Mouse (Mus musculus) liver, embryonic 14.5 days (tissue): ENCODE measurements around the gene Itga2. TPM values are rescaled to one million over a fixed set of nuclear protein-coding genes. Genes with fewer than 3 reads are reported as not detected.

ENCODE experiments used
- ATAC-seq: fragments of 200-750 bp; cut with Nextera tagmentation; 2 replicates; pipeline ENCODE4 v1.8.0; 2017; ENCODE audit warnings: moderate number of reproducible peaks, mild to moderate bottlenecking, moderate library complexity; ENCODE audit not compliant: insufficient read depth
- DNase-seq, 3 experiments: peaks; one replicate each; pipeline ENCODE4 v3.0.0-alpha.2; 2012 to 2013; ENCODE audit warnings: low read depth in 3 of 3, low spot score in 3 of 3
- H3K27ac ChIP-seq: fragments of 300-500 bp; sonication (generic); 2 replicates; pipeline ENCODE4 v1.5.1; 2014; ENCODE audit warnings: moderate library complexity, mild to moderate bottlenecking, control low read depth, inconsistent platforms
- H3K27me3 ChIP-seq: fragments of 300-500 bp; sonication (generic); 2 replicates; pipeline ENCODE4 v1.6.1; 2014; ENCODE audit warnings: mild to moderate bottlenecking, low read length, moderate library complexity; ENCODE audit not compliant: control insufficient read depth, insufficient read depth
- H3K36me3 ChIP-seq: fragments of 300-500 bp; sonication (generic); replicated peaks from 2 replicates; pipeline ENCODE4 v1.6.1; 2014; ENCODE audit warnings: low read depth; ENCODE audit not compliant: control insufficient read depth, insufficient read depth
- H3K4me1 ChIP-seq, 2 experiments: fragments of 200-500 bp in 1 of 2; fragments of 300-500 bp in 1 of 2; sonication (generic) in 1 of 2; replicated peaks; 2 replicates each; pipeline ENCODE4 v1.6.1; 2012 to 2014; ENCODE audit warnings: antibody characterized with exemption in 1 of 2, inconsistent platforms in 1 of 2, low read length in 1 of 2; ENCODE audit not compliant: control insufficient read depth in 2 of 2, insufficient read depth in 2 of 2
- H3K4me2 ChIP-seq: fragments of 300-500 bp; sonication (generic); 2 replicates; pipeline ENCODE4 v1.6.1; 2014; ENCODE audit warnings: low read depth, mild to moderate bottlenecking, control low read depth, moderate library complexity
- H3K4me3 ChIP-seq, 2 experiments: fragments of 200-500 bp in 1 of 2; fragments of 300-500 bp in 1 of 2; sonication (generic) in 1 of 2; 2 replicates each; pipeline ENCODE4 v1.5.1; 2012 to 2014; ENCODE audit warnings: low read depth in 2 of 2, low read length in 2 of 2, mild to moderate bottlenecking in 2 of 2, control low read depth in 1 of 2, inconsistent platforms in 1 of 2, moderate library complexity in 1 of 2; ENCODE audit not compliant: insufficient read depth in 1 of 2
- H3K9ac ChIP-seq: fragments of 300-500 bp; sonication (generic); replicated peaks from 2 replicates; pipeline ENCODE4 v1.6.1; 2014; ENCODE audit warnings: mild to moderate bottlenecking, control low read depth, moderate library complexity
- H3K9me3 ChIP-seq: fragments of 300-500 bp; sonication (generic); 2 replicates; pipeline ENCODE4 v1.6.1; 2016; ENCODE audit warnings: low read length, mixed read lengths; ENCODE audit not compliant: control insufficient read depth
- CTCF ChIP-seq: IDR thresholded peaks from 2 replicates; pipeline ENCODE4 v1.5.1; 2016; ENCODE audit warnings: antibody characterized with exemption, low read depth, control low read depth
- EP300 ChIP-seq: IDR thresholded peaks from 2 replicates; pipeline ENCODE4 v1.6.1; 2016; ENCODE audit warnings: antibody characterized with exemption, low read depth
- WGBS: fragments of 180-500 bp; shearing (Covaris S2); extraction: QIAGEN DNeasy Blood & Tissue Kit; methylation state at CpG from one replicate; pipeline ENCODE4 v1.1.7; 2014; ENCODE audit not compliant: insufficient replicate concordance; 5-methylcytosine and 5-hydroxymethylcytosine counted together
- polyA plus RNA-seq, 2 experiments: library from polyadenylated mRNA; depleted of rRNA in 1 of 2; stranded (reverse) in 1 of 2; unstranded in 1 of 2; fragments of >200 nt; fragmentation: Nextera tagmentation in 1 of 2; extraction: Ambion mirVana in 1 of 2; gene quantifications; 2 replicates each; pipeline versions ENCODE4 v1.2.1 to v1.2.3; 2012 to 2014

The Itga2 gene
- polyA plus RNA-seq, 2 experiments = 0.47 to 0.72 TPM

DNA sequence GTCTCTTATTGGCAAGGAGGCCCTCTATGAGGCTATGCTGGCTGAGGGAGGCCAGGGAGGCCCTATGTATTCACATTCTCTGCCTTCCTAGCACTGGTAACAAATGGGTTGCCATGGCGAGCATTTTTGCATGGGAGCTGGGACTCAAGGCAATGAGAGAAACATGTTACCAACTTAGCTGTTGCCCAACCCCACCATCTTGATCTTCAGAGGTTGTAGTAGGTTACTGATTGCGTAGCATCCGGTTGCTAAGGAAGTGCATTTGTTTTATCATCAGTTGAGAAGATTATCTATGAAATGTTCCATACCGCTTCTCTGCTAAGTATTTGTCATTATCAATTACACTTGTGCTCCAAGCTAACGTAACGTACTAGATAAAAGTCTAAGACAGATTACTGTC, 44.2 kb downstream of the Itga2 start:
- ATAC-seq (no peak), DNase-seq (no peak)
- 68% methylated on average over 6 of the region's 6 CpGs for WGBS
- Histone ChIP-seq H3K4me1 (peaks cover 0 to 2% of the 10 kb centered on the region in 2 experiments; a peak in 1 of 4 replicates), H3K27me3 (no peaks in the 10 kb centered on the region), H3K4me3 (no peak overlapping the region), H3K27ac (no peak overlapping the region), H3K36me3 (no peaks in the 10 kb centered on the region), H3K4me2 (no peak overlapping the region), H3K9ac (no peak overlapping the region), H3K9me3 (no peaks in the 10 kb centered on the region)
- no peak for TF ChIP-seq EP300
- TF ChIP-seq CTCF = no peak

DNA sequence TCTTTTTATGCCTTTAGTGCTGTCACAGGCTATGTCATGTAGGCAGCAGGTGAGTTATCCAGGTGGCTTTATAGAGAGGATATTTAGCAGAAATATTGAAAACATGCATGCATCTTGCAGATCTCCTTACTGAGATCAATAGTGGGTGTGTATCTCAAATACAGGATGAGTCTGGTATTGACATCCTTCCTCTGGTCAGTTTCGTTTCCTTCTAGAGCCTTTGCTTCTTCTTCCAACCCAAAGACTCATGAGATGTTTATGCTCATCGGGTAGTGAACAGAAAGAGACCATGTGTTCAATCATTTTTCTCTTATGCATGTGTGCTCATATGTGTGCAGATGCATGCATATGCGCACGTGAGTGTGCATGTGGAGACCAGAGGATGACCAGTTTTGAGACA, 44.6 kb downstream of the Itga2 start:
- ATAC-seq (no peak), DNase-seq (no peak)
- H3K36me3 ChIP-seq = no peaks in the 10 kb centered on the region
- TF ChIP-seq EP300 (no peak), CTCF (no peak)
- H3K27me3 ChIP-seq = no peaks in the 10 kb centered on the region
- peaks cover 0 to 2% of the 10 kb centered on the region in 2 experiments; a peak in 1 of 4 replicates for H3K4me1 ChIP-seq
- WGBS = 48% methylated on average over 4 of the region's 4 CpGs
- H3K4me2 ChIP-seq = no peak overlapping the region
- H3K4me3 ChIP-seq = no peak overlapping the region
- no peak overlapping the region for H3K27ac ChIP-seq
- H3K9ac ChIP-seq = no peak overlapping the region
- no peaks in the 10 kb centered on the region for H3K9me3 ChIP-seq

DNA sequence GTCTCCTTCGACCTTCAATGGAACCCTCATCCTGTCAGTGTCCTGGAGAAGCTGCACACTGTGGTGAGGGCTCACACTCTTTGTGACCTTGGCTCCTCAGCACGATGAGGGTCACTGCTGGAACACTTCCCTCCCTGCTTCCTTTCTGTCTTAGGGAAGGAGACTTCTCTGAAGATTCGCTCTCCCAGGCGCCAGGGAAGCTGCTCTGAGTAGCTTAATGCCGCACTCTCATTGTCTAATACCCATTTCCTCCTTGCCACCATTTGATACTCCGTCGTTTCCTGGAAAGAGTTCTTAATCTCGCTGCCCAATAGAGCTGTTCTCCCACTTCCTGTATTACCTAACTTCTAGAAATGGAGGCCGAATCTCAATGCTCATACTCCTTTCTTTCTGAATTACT, 46.7 kb downstream of the Itga2 start:
- Histone ChIP-seq H3K9me3 (no peaks in the 10 kb centered on the region), H3K9ac (no peak overlapping the region), H3K27ac (no peak overlapping the region), H3K4me3 (no peak overlapping the region), H3K4me2 (no peak overlapping the region), H3K36me3 (no peaks in the 10 kb centered on the region), H3K27me3 (no peaks in the 10 kb centered on the region), H3K4me1 (peaks cover 0 to 2% of the 10 kb centered on the region in 2 experiments; a peak in 1 of 4 replicates)
- ATAC-seq (0 out of 2 replicates have a peak, but pooled peaks have one; percentile 18), DNase-seq (no peak)
- 12% methylated on average over 9 of the region's 9 CpGs for WGBS
- TF ChIP-seq CTCF (no peak), EP300 (no peak)

DNA sequence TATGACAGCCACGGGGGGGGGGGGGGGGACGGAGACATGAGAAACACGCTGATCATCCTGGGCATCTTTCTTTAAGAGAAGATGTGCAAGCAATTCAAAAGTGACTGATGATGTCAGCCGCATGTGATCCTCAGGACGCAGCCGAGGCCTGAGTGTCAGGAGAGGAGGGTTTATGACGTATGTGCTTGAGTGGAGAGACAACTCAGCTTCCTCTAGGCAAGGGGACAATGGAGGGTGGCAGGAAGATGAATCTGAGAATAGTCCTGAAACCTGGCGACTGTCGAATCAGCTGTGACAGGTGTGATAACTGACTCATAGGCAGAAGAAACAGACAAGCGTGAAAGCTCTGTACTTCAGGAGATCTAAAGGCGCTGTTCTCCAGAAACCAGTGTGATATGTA, 53.2 kb downstream of the Itga2 start:
- no peak overlapping the region for H3K9ac ChIP-seq
- no peak overlapping the region for H3K4me3 ChIP-seq
- DNase-seq (no peak), ATAC-seq (no peak)
- no peak overlapping the region for H3K27ac ChIP-seq
- H3K36me3 ChIP-seq = no peaks in the 10 kb centered on the region
- TF ChIP-seq CTCF (no peak), EP300 (no peak)
- H3K9me3 ChIP-seq = no peaks in the 10 kb centered on the region
- no peaks in the 10 kb centered on the region for H3K4me1 ChIP-seq
- no peak overlapping the region for H3K4me2 ChIP-seq
- H3K27me3 ChIP-seq = no peaks in the 10 kb centered on the region
- WGBS = 67% methylated on average over 11 of the region's 11 CpGs

DNA sequence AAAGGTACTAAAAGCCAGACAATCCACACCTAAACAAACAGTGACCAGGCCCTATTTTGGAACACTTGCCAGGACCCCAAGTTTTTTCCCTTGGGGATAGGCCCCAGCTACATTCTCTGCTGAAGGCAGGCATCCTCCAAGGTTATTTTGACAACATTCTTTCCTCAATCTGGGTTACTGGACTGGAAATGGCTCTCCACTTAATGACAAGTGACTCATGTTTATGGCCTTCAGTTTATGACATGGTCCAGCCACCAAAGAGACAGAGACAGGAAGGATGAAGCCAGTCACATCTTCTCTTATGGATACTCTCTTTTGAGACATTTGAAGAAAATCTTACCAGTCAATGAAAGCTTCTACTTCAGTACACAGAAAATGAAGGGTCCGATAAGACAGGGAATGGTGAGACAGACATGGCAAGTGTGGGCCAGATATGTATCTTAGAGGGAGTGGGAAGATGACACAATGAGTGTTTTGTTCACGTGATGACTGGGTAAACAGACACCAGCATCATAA, 55.8 kb downstream of the Itga2 start:
- no peaks in the 10 kb centered on the region for H3K4me1 ChIP-seq
- no peak overlapping the region for H3K27ac ChIP-seq
- no peaks in the 10 kb centered on the region for H3K27me3 ChIP-seq
- no peak overlapping the region for H3K4me3 ChIP-seq
- H3K4me2 ChIP-seq = no peak overlapping the region
- no peak overlapping the region for H3K9ac ChIP-seq
- H3K9me3 ChIP-seq = no peaks in the 10 kb centered on the region
- TF ChIP-seq EP300 (no peak), CTCF (no peak)
- DNase-seq = no peak
- no peak for ATAC-seq
- no peaks in the 10 kb centered on the region for H3K36me3 ChIP-seq
- WGBS = 46% methylated on average over 2 of the region's 2 CpGs
